Mouse (Mus musculus) liver, embryonic 14.5 days (tissue): Measurements from ENCODE around the gene Lrrc74b.

ENCODE experiments used
- CTCF ChIP-seq: IDR thresholded peaks from 2 replicates; pipeline ENCODE4 v1.5.1; 2016; ENCODE audit warnings: antibody characterized with exemption, low read depth, control low read depth
- EP300 ChIP-seq: IDR thresholded peaks from 2 replicates; pipeline ENCODE4 v1.6.1; 2016; ENCODE audit warnings: antibody characterized with exemption, low read depth

DNA sequence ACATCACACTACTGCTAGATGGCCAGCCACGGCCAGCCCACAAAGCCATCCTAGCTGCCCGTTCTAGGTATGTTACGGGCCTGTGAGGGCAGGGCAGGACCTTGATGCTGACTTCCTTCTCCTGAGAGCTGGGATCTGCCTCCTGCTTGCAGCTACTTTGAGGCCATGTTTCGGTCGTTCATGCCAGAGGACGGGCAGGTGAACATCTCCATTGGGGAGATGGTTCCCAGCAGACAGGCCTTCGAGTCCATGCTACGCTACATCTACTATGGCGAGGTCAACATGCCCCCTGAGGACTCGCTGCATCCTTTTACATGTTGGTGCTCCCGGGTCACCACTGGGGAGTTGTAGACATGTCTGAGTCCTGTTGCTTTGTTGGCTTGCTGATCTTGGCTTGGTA is 36.9 kb downstream of the Lrrc74b start:
- TF ChIP-seq CTCF (no peak), EP300 (no peak)
